Mouse (Mus musculus): ENCODE measurements at regions not wholly inside any gene's neighbourhood (a gene's known extent, or its start where the extent isn't known, plus 50 kb on each side); places are given as distances from the start of the nearest gene placed in this dataset.

GRCm38 (mm10) chr3:83556788-83557515, 209.2 kb upstream of the Sfrp2 start:
- DNase-seq: no peak

- DNase-seq: no peak
Observed at GRCm38 (mm10) chr3:83562026-83562425, 204.1 kb upstream of the Sfrp2 start.

GRCm38 (mm10) chr3:83575526-83575925, 190.6 kb upstream of the Sfrp2 start:
- no peak for DNase-seq

- no peak for DNase-seq
Observed at GRCm38 (mm10) chr3:83576155-83576554, 190.0 kb upstream of the Sfrp2 start.

GRCm38 (mm10) chr3:83580766-83581165, 185.4 kb upstream of the Sfrp2 start:
- no peak for DNase-seq

- DNase-seq: no peak
Observed at GRCm38 (mm10) chr3:83582256-83582655, 183.9 kb upstream of the Sfrp2 start.

- no peak for DNase-seq
Observed at GRCm38 (mm10) chr3:83583071-83583672, 182.9 kb upstream of the Sfrp2 start.

GRCm38 (mm10) chr3:83586086-83586485, 180.0 kb upstream of the Sfrp2 start:
- no peak for DNase-seq

- DNase-seq: no peak
Observed at GRCm38 (mm10) chr3:83586551-83586950, 179.6 kb upstream of the Sfrp2 start.

- DNase-seq: no peak
Observed at GRCm38 (mm10) chr3:83589127-83589526, 177.0 kb upstream of the Sfrp2 start.

- no peak for DNase-seq
Observed at GRCm38 (mm10) chr3:83591206-83591605, 174.9 kb upstream of the Sfrp2 start.

- DNase-seq: no peak
Observed at GRCm38 (mm10) chr3:83593321-83593720, 172.8 kb upstream of the Sfrp2 start.

GRCm38 (mm10) chr3:83601506-83601905, 164.6 kb upstream of the Sfrp2 start:
- no peak for DNase-seq

GRCm38 (mm10) chr3:83609095-83609770, 156.9 kb upstream of the Sfrp2 start:
- no peak for DNase-seq

- DNase-seq: no peak
Observed at GRCm38 (mm10) chr3:83620435-83620834, 145.7 kb upstream of the Sfrp2 start.

- DNase-seq: no peak
Observed at GRCm38 (mm10) chr3:83633032-83633431, 133.1 kb upstream of the Sfrp2 start.

GRCm38 (mm10) chr3:83640433-83640832, 125.7 kb upstream of the Sfrp2 start:
- DNase-seq: no peak

- DNase-seq: no peak
Observed at GRCm38 (mm10) chr3:83663716-83664115, 102.4 kb upstream of the Sfrp2 start.

GRCm38 (mm10) chr3:83676147-83676546, 90.0 kb upstream of the Sfrp2 start:
- DNase-seq: no peak

GRCm38 (mm10) chr3:83686611-83687010, 79.5 kb upstream of the Sfrp2 start:
- DNase-seq: no peak

GRCm38 (mm10) chr3:83687503-83687902, 78.6 kb upstream of the Sfrp2 start:
- no peak for DNase-seq

- DNase-seq: no peak
Observed at GRCm38 (mm10) chr3:83689068-83689976, 76.8 kb upstream of the Sfrp2 start.

- no peak for DNase-seq
Observed at GRCm38 (mm10) chr3:83694505-83694904, 71.6 kb upstream of the Sfrp2 start.

Measured in lung, postnatal 10 days (tissue).